Mouse (Mus musculus) heart, embryonic 13.5 days (tissue): Measurements from ENCODE around the gene Mcl1. TPM values are rescaled to one million over a fixed set of nuclear protein-coding genes. Genes with fewer than 3 reads are reported as not detected.
"Not testable (repeated sequence)": the region's sequence is repeated elsewhere in the genome, so short reads cannot be mapped to it uniquely, and the experiment has no call there.

ENCODE experiments used
- ATAC-seq: fragments of 200-750 bp; cut with Nextera tagmentation; 2 replicates; pipeline ENCODE4 v1.8.0; 2017; ENCODE audit warnings: moderate TSS enrichment; ENCODE audit not compliant: insufficient number of reproducible peaks, low FRiP score, low TSS enrichment; ENCODE audit errors: extremely low read depth
- H3K27ac ChIP-seq: fragments of 300-500 bp; sonication (generic); replicated peaks from 2 replicates; pipeline ENCODE4 v1.5.1; 2015; ENCODE audit warnings: moderate library complexity, mild to moderate bottlenecking, inconsistent platforms
- H3K27me3 ChIP-seq: fragments of 300-500 bp; sonication (generic); replicated peaks from 2 replicates; pipeline ENCODE4 v1.6.1; 2015; ENCODE audit warnings: mild to moderate bottlenecking, inconsistent platforms
- H3K36me3 ChIP-seq: fragments of 300-500 bp; sonication (generic); 2 replicates; pipeline ENCODE4 v1.6.1; 2015; ENCODE audit warnings: mild to moderate bottlenecking, inconsistent platforms
- H3K4me1 ChIP-seq: fragments of 300-500 bp; sonication (generic); 2 replicates; pipeline ENCODE4 v1.6.1; 2015; ENCODE audit warnings: inconsistent platforms
- H3K4me2 ChIP-seq: fragments of 300-500 bp; sonication (generic); 2 replicates; pipeline ENCODE4 v1.6.1; 2015; ENCODE audit warnings: inconsistent platforms, mild to moderate bottlenecking, moderate library complexity
- H3K4me3 ChIP-seq: fragments of 300-500 bp; sonication (generic); 2 replicates; pipeline ENCODE4 v1.5.1; 2015; ENCODE audit warnings: moderate library complexity, mild to moderate bottlenecking, inconsistent platforms
- H3K9ac ChIP-seq: fragments of 300-500 bp; sonication (generic); 2 replicates; pipeline ENCODE4 v1.6.1; 2015; ENCODE audit warnings: inconsistent platforms, mild to moderate bottlenecking, moderate library complexity
- H3K9me3 ChIP-seq: fragments of 300-500 bp; sonication (generic); 2 replicates; pipeline ENCODE4 v1.6.1; 2016; ENCODE audit warnings: inconsistent platforms
- WGBS: fragments of 180-500 bp; shearing (Covaris S2); methylation state at CpG from one replicate; pipeline ENCODE4 v1.1.7; 2015; ENCODE audit warnings: mixed read lengths; 5-methylcytosine and 5-hydroxymethylcytosine counted together
- polyA plus RNA-seq: library from polyadenylated mRNA; unstranded; fragments of >200 nt; fragmentation: Nextera tagmentation; extraction: Ambion mirVana; gene quantifications from 2 replicates; pipeline ENCODE4 v1.2.1, GENCODE M21; 2015

Mcl1 gene
- polyA plus RNA-seq, 1 experiment from 2014 or later, result 36.0 TPM

GRCm38 (mm10) chr3:95689171-95689915, 30.8 kb downstream of the Mcl1 start:
- no peaks in the 10 kb centered on the region for H3K27me3 ChIP-seq

GRCm38 (mm10) chr3:95689940-95690339, 31.4 kb downstream of the Mcl1 start:
- WGBS, result 16% methylated on average over 2 of the region's 2 CpGs
- Histone ChIP-seq H3K9me3 (no peaks in the 10 kb centered on the region), H3K27ac (peak overlapping the region; percentile 87), H3K27me3 (no peaks in the 10 kb centered on the region), H3K4me1 (peaks cover 85% of the 10 kb centered on the region), H3K4me3 (0 out of 2 replicates have a peak overlapping the region, but pooled peaks have one; percentile 1), H3K36me3 (0 out of 2 replicates have a peak, but pooled peaks cover 6% of the 10 kb centered on the region), H3K9ac (peak overlapping the region; percentile 55), H3K4me2 (peak overlapping the region; percentile 38)
- no peak for ATAC-seq

More at GRCm38 (mm10) chr3:95689171-95689915, 30.8 kb downstream of the Mcl1 start:
- WGBS, result 13% methylated on average over 11 of the region's 11 CpGs
- Histone ChIP-seq H3K9me3 (no peaks in the 10 kb centered on the region), H3K4me3 (0 out of 2 replicates have a peak overlapping the region, but pooled peaks have one; percentile 1), H3K27ac (peak overlapping the region; percentile 87), H3K9ac (peak overlapping the region; percentile 55), H3K36me3 (0 out of 2 replicates have a peak, but pooled peaks cover 6% of the 10 kb centered on the region), H3K4me2 (peak overlapping the region; percentile 38), H3K4me1 (peaks cover 84% of the 10 kb centered on the region)
- peak; percentile 14; the same call in 1 of the 2 replicates for ATAC-seq

GRCm38 (mm10) chr3:95690552-95690951, 32.0 kb downstream of the Mcl1 start:
- 88% methylated on average over 2 of the region's 2 CpGs for WGBS

GRCm38 (mm10) chr3:95692677-95693076, 34.1 kb downstream of the Mcl1 start:
- peak overlapping the region; percentile 93 for H3K27ac ChIP-seq
- H3K36me3 ChIP-seq, result 0 out of 2 replicates have a peak, but pooled peaks cover 6% of the 10 kb centered on the region
- no peak overlapping the region for H3K9ac ChIP-seq
- H3K9me3 ChIP-seq, result no peaks in the 10 kb centered on the region
- 35% methylated on average over 6 of the region's 6 CpGs for WGBS
- H3K4me3 ChIP-seq, result no peak overlapping the region
- peaks cover 77% of the 10 kb centered on the region for H3K4me1 ChIP-seq
- ATAC-seq, result peak; percentile 26; the same call in 1 of the 2 replicates
- no peak overlapping the region for H3K4me2 ChIP-seq
- no peaks in the 10 kb centered on the region for H3K27me3 ChIP-seq

More at GRCm38 (mm10) chr3:95690552-95690951, 32.0 kb downstream of the Mcl1 start:
- H3K27me3 ChIP-seq, H3K4me3 ChIP-seq, H3K9me3 ChIP-seq, H3K36me3 ChIP-seq, ATAC-seq: not testable (repeated sequence)
- Histone ChIP-seq H3K4me2 (peak overlapping the region; percentile 38), H3K27ac (peak overlapping the region; percentile 87), H3K4me1 (peaks cover 85% of the 10 kb centered on the region), H3K9ac (peak overlapping the region; percentile 55)

GRCm38 (mm10) chr3:95693821-95694807, 35.5 kb downstream of the Mcl1 start:
- Histone ChIP-seq H3K4me2 (no peak overlapping the region), H3K36me3 (0 out of 2 replicates have a peak, but pooled peaks cover 6% of the 10 kb centered on the region), H3K9ac (no peak overlapping the region), H3K9me3 (no peaks in the 10 kb centered on the region), H3K27ac (peak overlapping the region; percentile 93), H3K27me3 (no peaks in the 10 kb centered on the region), H3K4me3 (no peak overlapping the region), H3K4me1 (peaks cover 63% of the 10 kb centered on the region)
- WGBS, result 50% methylated on average over 11 of the region's 11 CpGs
- no peak for ATAC-seq

- WGBS, result 47% methylated on average over 11 of the region's 11 CpGs
- H3K9me3 ChIP-seq, result no peaks in the 10 kb centered on the region
- H3K4me1 ChIP-seq, result peaks cover 59% of the 10 kb centered on the region
- no peaks in the 10 kb centered on the region for H3K27me3 ChIP-seq
- 0 out of 2 replicates have a peak, but pooled peaks cover 6% of the 10 kb centered on the region for H3K36me3 ChIP-seq
- peak overlapping the region; percentile 93 for H3K27ac ChIP-seq
- H3K4me3 ChIP-seq, result no peak overlapping the region
- no peak for ATAC-seq
- H3K9ac ChIP-seq, result peak overlapping the region; percentile 24; the same call in 1 of the 2 replicates
- peak overlapping the region; percentile 40 for H3K4me2 ChIP-seq
Measured at GRCm38 (mm10) chr3:95694808-95695703, 36.5 kb downstream of the Mcl1 start.

- peaks cover 61% of the 10 kb centered on the region for H3K4me1 ChIP-seq
- no peak overlapping the region for H3K9ac ChIP-seq
- peak overlapping the region; percentile 40 for H3K4me2 ChIP-seq
- 38% methylated on average over 3 of the region's 3 CpGs for WGBS
- 0 out of 2 replicates have a peak, but pooled peaks cover 6% of the 10 kb centered on the region for H3K36me3 ChIP-seq
- H3K9me3 ChIP-seq, result no peaks in the 10 kb centered on the region
- ATAC-seq, result no peak
- H3K27ac ChIP-seq, result peak overlapping the region; percentile 93
- H3K4me3 ChIP-seq, result no peak overlapping the region
- no peaks in the 10 kb centered on the region for H3K27me3 ChIP-seq
Measured at GRCm38 (mm10) chr3:95695796-95696195, 37.2 kb downstream of the Mcl1 start.

GRCm38 (mm10) chr3:95696360-95696759, 37.8 kb downstream of the Mcl1 start:
- ATAC-seq, result no peak
- Histone ChIP-seq H3K27me3 (no peaks in the 10 kb centered on the region), H3K36me3 (0 out of 2 replicates have a peak, but pooled peaks cover 2% of the 10 kb centered on the region), H3K4me2 (no peak overlapping the region), H3K4me3 (no peak overlapping the region), H3K9ac (peak overlapping the region; percentile 61), H3K27ac (peak overlapping the region; percentile 93), H3K4me1 (peaks cover 66% of the 10 kb centered on the region), H3K9me3 (no peaks in the 10 kb centered on the region)
- WGBS, result 14% methylated on average over 7 of the region's 7 CpGs

- H3K9me3 ChIP-seq, result no peaks in the 10 kb centered on the region
- H3K27me3 ChIP-seq, result no peaks in the 10 kb centered on the region
- no peak overlapping the region for H3K27ac ChIP-seq
- no peak for ATAC-seq
- no peak overlapping the region for H3K4me2 ChIP-seq
- H3K36me3 ChIP-seq, result no peaks in the 10 kb centered on the region
- H3K9ac ChIP-seq, result no peak overlapping the region
- peaks cover 64% of the 10 kb centered on the region for H3K4me1 ChIP-seq
- WGBS, result 89% methylated on average over 4 of the region's 4 CpGs
- H3K4me3 ChIP-seq, result no peak overlapping the region
Measured at GRCm38 (mm10) chr3:95698286-95698685, 39.7 kb downstream of the Mcl1 start.

- Histone ChIP-seq H3K4me3 (no peak overlapping the region), H3K36me3 (no peaks in the 10 kb centered on the region), H3K27me3 (no peaks in the 10 kb centered on the region), H3K4me1 (peaks cover 46% of the 10 kb centered on the region), H3K4me2 (no peak overlapping the region), H3K9me3 (no peaks in the 10 kb centered on the region), H3K9ac (no peak overlapping the region), H3K27ac (no peak overlapping the region; the same call in 1 of the 2 replicates)
- WGBS, result 63% methylated on average over 6 of the region's 6 CpGs
- no peak for ATAC-seq
Measured at GRCm38 (mm10) chr3:95700233-95700681, 41.7 kb downstream of the Mcl1 start.
